Mouse (Mus musculus) CH12.LX (cell line): ENCODE measurements around the gene Atp6v1g2. TPM values are rescaled to one million over a fixed set of nuclear protein-coding genes. Genes with fewer than 3 reads are reported as not detected.
A peak's percentile ranks its signal among the peaks of the same experiment; 100 is the strongest.

Source experiments
- DNase-seq: peaks from one replicate; pipeline ENCODE4 v3.0.0-alpha.2; 2013; ENCODE audit errors: extremely low read depth
- H3K27ac ChIP-seq: 2 replicates; pipeline ENCODE4 v1.5.1; 2012; ENCODE audit warnings: low read depth, mild to moderate bottlenecking, control low read depth, moderate library complexity; ENCODE audit not compliant: insufficient read depth
- H3K27me3 ChIP-seq: replicated peaks from 2 replicates; pipeline ENCODE3; 2012; ENCODE audit warnings: inconsistent platforms
- H3K36me3 ChIP-seq, 2 experiments: replicated peaks in 1 of 2; 2 replicates each; pipeline versions ENCODE3 to v1.6.1; 2012; ENCODE audit warnings: inconsistent platforms in 1 of 2, low read length in 1 of 2, mild to moderate bottlenecking in 1 of 2, mixed read lengths in 1 of 2, moderate library complexity in 1 of 2; ENCODE audit not compliant: control insufficient read depth in 1 of 2, insufficient read depth in 1 of 2
- H3K4me1 ChIP-seq, 2 experiments: 2 replicates each; pipeline ENCODE4 v1.6.1; 2012; ENCODE audit warnings: inconsistent platforms in 1 of 2, moderate library complexity in 1 of 2; ENCODE audit not compliant: insufficient read depth in 2 of 2, control insufficient read depth in 1 of 2
- H3K4me2 ChIP-seq: 2 replicates; pipeline ENCODE4 v1.6.1; 2012; ENCODE audit warnings: low read depth, mild to moderate bottlenecking, control low read depth; ENCODE audit not compliant: poor library complexity, insufficient read depth, severe bottlenecking
- H3K4me3 ChIP-seq, 3 experiments: fragments of 150-350 bp in 1 of 3; sonication (generic) in 1 of 3; replicated peaks in 1 of 3; 2 replicates each; pipeline versions ENCODE3 to v1.5.1; 2011 to 2012; ENCODE audit warnings: low read depth in 2 of 3, low read length in 2 of 3, mild to moderate bottlenecking in 2 of 3, moderate library complexity in 2 of 3, control low read depth in 1 of 3, improper control_type of control experiment in 1 of 3, inconsistent platforms in 1 of 3, mixed read lengths in 1 of 3; ENCODE audit not compliant: poor library complexity in 1 of 3
- H3K79me2 ChIP-seq: replicated peaks from 2 replicates; pipeline ENCODE4 v1.6.1; 2012; ENCODE audit warnings: mild to moderate bottlenecking, moderate library complexity; ENCODE audit not compliant: control insufficient read depth, poor library complexity, insufficient read depth, severe bottlenecking; ENCODE audit errors: extremely low read depth
- H3K9ac ChIP-seq: 2 replicates; pipeline ENCODE4 v1.6.1; 2012; ENCODE audit warnings: low read depth, mild to moderate bottlenecking, control low read depth, moderate library complexity; ENCODE audit not compliant: insufficient read depth
- H3K9me3 ChIP-seq: replicated peaks from 2 replicates; pipeline ENCODE3; 2012; ENCODE audit warnings: low read length, inconsistent platforms, mixed read lengths
- BHLHE40 ChIP-seq: IDR thresholded peaks from 2 replicates; pipeline ENCODE4 v1.6.1; 2011; ENCODE audit warnings: mild to moderate bottlenecking, low read depth, low read length, improper control_type of control experiment
- CHD1 ChIP-seq: IDR thresholded peaks from 2 replicates; pipeline ENCODE4 v1.6.1; 2012; ENCODE audit warnings: low read depth, low read length, improper control_type of control experiment, inconsistent platforms
- CHD2 ChIP-seq: IDR thresholded peaks from 2 replicates; pipeline ENCODE4 v1.6.1; 2011; ENCODE audit warnings: low read length, improper control_type of control experiment
- CTCF ChIP-seq, 2 experiments: IDR thresholded peaks in 1 of 2; conservative IDR thresholded peaks in 1 of 2; 2 replicates each; pipeline ENCODE4 v1.5.1; 2011 to 2012; ENCODE audit warnings: low read depth in 2 of 2, low read length in 2 of 2, improper control_type of control experiment in 1 of 2, inconsistent platforms in 1 of 2, mild to moderate bottlenecking in 1 of 2, moderate library complexity in 1 of 2
- E2F4 ChIP-seq: IDR thresholded peaks from 2 replicates; pipeline ENCODE4 v1.6.1; 2011; ENCODE audit warnings: low read depth, low read length, improper control_type of control experiment; ENCODE audit not compliant: insufficient replicate concordance
- ELF1 ChIP-seq: IDR thresholded peaks from 2 replicates; pipeline ENCODE4 v1.6.1; 2014; ENCODE audit warnings: low read depth, mild to moderate bottlenecking, inconsistent platforms, low read length, improper control_type of control experiment
- EP300 ChIP-seq: IDR thresholded peaks from 2 replicates; pipeline ENCODE4 v1.6.1; 2011; ENCODE audit warnings: low read length, improper control_type of control experiment
- GABPA ChIP-seq: IDR thresholded peaks from 2 replicates; pipeline ENCODE4 v1.6.1; 2012; ENCODE audit warnings: low read depth, low read length, improper control_type of control experiment, inconsistent platforms; ENCODE audit not compliant: insufficient replicate concordance
- HCFC1 ChIP-seq: IDR thresholded peaks from 2 replicates; pipeline ENCODE4 v1.6.1; 2012; ENCODE audit warnings: low read depth, mild to moderate bottlenecking, inconsistent platforms, low read length, improper control_type of control experiment
- IRF4 ChIP-seq: IDR thresholded peaks from 2 replicates; pipeline ENCODE4 v1.6.1; 2014; ENCODE audit warnings: low read depth, mild to moderate bottlenecking, inconsistent platforms, low read length, improper control_type of control experiment
- JUN ChIP-seq: IDR thresholded peaks from 2 replicates; pipeline ENCODE4 v1.6.1; 2011; ENCODE audit warnings: low read depth, mild to moderate bottlenecking, low read length, improper control_type of control experiment, moderate library complexity; ENCODE audit not compliant: insufficient read depth
- JUND ChIP-seq: conservative IDR thresholded peaks from 2 replicates; pipeline ENCODE4 v1.6.1; 2011; ENCODE audit warnings: low read depth, low read length, improper control_type of control experiment
- KAT2A ChIP-seq: IDR thresholded peaks from 2 replicates; pipeline ENCODE4 v1.6.1; 2012; ENCODE audit warnings: low read length, improper control_type of control experiment, inconsistent platforms; ENCODE audit not compliant: insufficient replicate concordance
- MAFK ChIP-seq: IDR thresholded peaks from 2 replicates; pipeline ENCODE4 v1.6.1; 2011; ENCODE audit warnings: low read length, improper control_type of control experiment; ENCODE audit not compliant: insufficient replicate concordance
- MAX ChIP-seq: IDR thresholded peaks from 2 replicates; pipeline ENCODE4 v1.6.1; 2011; ENCODE audit warnings: low read length, improper control_type of control experiment
- MAZ ChIP-seq: IDR thresholded peaks from 2 replicates; pipeline ENCODE4 v1.6.1; 2012; ENCODE audit warnings: low read depth, mild to moderate bottlenecking, inconsistent platforms, low read length, improper control_type of control experiment, moderate library complexity
- MEF2A ChIP-seq: IDR thresholded peaks from 2 replicates; pipeline ENCODE4 v1.6.1; 2014; ENCODE audit warnings: low read depth, mild to moderate bottlenecking, inconsistent platforms, low read length, improper control_type of control experiment, borderline replicate concordance
- MXI1 ChIP-seq: IDR thresholded peaks from 2 replicates; pipeline ENCODE4 v1.6.1; 2011; ENCODE audit warnings: mild to moderate bottlenecking, low read depth, low read length, improper control_type of control experiment
- NELFE ChIP-seq: IDR thresholded peaks from 2 replicates; pipeline ENCODE4 v1.6.1; 2011; ENCODE audit warnings: low read depth, low read length, improper control_type of control experiment
- PAX5 ChIP-seq: IDR thresholded peaks from 2 replicates; pipeline ENCODE4 v1.6.1; 2012; ENCODE audit warnings: low read length, inconsistent platforms, mixed read lengths
- POLR2A ChIP-seq: IDR thresholded peaks from 2 replicates; pipeline ENCODE4 v1.6.1; 2011; ENCODE audit warnings: low read depth, mild to moderate bottlenecking, improper control_type of control experiment, low read length
- POLR2AphosphoS2 ChIP-seq: IDR thresholded peaks from 2 replicates; pipeline ENCODE4 v1.6.1; 2011; ENCODE audit warnings: low read depth, low read length, improper control_type of control experiment
- RCOR1 ChIP-seq: conservative IDR thresholded peaks from 2 replicates; pipeline ENCODE4 v1.6.1; 2012; ENCODE audit warnings: low read depth, mild to moderate bottlenecking, inconsistent platforms, low read length, improper control_type of control experiment
- SIN3A ChIP-seq: IDR thresholded peaks from 2 replicates; pipeline ENCODE4 v1.6.1; 2012; ENCODE audit warnings: low read length, improper control_type of control experiment, inconsistent platforms
- SMC3 ChIP-seq: IDR thresholded peaks from 2 replicates; pipeline ENCODE4 v1.6.1; 2011; ENCODE audit warnings: low read depth, low read length, improper control_type of control experiment
- TBP ChIP-seq: conservative IDR thresholded peaks from 2 replicates; pipeline ENCODE4 v1.6.1; 2011; ENCODE audit warnings: low read depth, low read length, improper control_type of control experiment
- TCF12 ChIP-seq: IDR thresholded peaks from 2 replicates; pipeline ENCODE4 v1.6.1; 2014; ENCODE audit warnings: low read depth, mild to moderate bottlenecking, inconsistent platforms, low read length, improper control_type of control experiment
- USF2 ChIP-seq: conservative IDR thresholded peaks from 2 replicates; pipeline ENCODE4 v1.6.1; 2011; ENCODE audit warnings: low read depth, low read length, improper control_type of control experiment
- ZKSCAN1 ChIP-seq: IDR thresholded peaks from 2 replicates; pipeline ENCODE4 v1.6.1; 2012; ENCODE audit warnings: low read depth, inconsistent platforms, low read length, improper control_type of control experiment, borderline replicate concordance
- ZMIZ1 ChIP-seq: IDR thresholded peaks from 2 replicates; pipeline ENCODE4 v1.6.1; 2012; ENCODE audit warnings: low read depth, mild to moderate bottlenecking, inconsistent platforms, low read length, improper control_type of control experiment
- ZNF384 ChIP-seq: IDR thresholded peaks from 2 replicates; pipeline ENCODE4 v1.6.1; 2012; ENCODE audit warnings: low read depth, low read length, improper control_type of control experiment, inconsistent platforms
- dilution Hi-C: fragments of 300-500 bp; cut with MboI; formaldehyde crosslinking; loops from 2 replicates; pipeline ENCODE4 v1.14.3; 2020; ENCODE audit warnings: low sequenced_read_pairs; ENCODE audit not compliant: extremely low pct_unique_long_range_greater_than_20kb, extremely low pct_ligation_motif_present
- in situ Hi-C: fragments of 300-500 bp; cut with MboI; formaldehyde crosslinking; loops from 3 replicates; pipeline ENCODE4 v1.14.3; 2019; ENCODE audit warnings: low sequenced_read_pairs, low pct_ligation_motif_present, low pct_unique_long_range_greater_than_20kb, mixed read lengths
- polyA plus RNA-seq: library from polyadenylated mRNA; unstranded; fragments of >175 nt; gene quantifications from 2 replicates; pipeline ENCODE4 v1.2.1, GENCODE M21; 2012; ENCODE audit warnings: low read depth; ENCODE audit not compliant: insufficient read length
- total RNA-seq, 2 experiments: library from RNA; depleted of rRNA; stranded (reverse); fragments of 300-350 nt in 1 of 2; fragments of >200 nt in 1 of 2; gene quantifications; 2 replicates each; pipeline ENCODE4 v1.2.3; 2012 to 2014

Atp6v1g2 gene
- total and polyA plus RNA-seq, 3 experiments, result 0.23 to 1.4 (median 0.76) TPM

- peak; percentile 63; the same call in 1 of the 2 replicates for TF ChIP-seq MAX
- TF ChIP-seq ZKSCAN1, result no peak
- no peak for TF ChIP-seq POLR2A
- TF ChIP-seq CHD1, result peak; percentile 84; the same call in 1 of the 2 replicates
- peak; percentile 87 for TF ChIP-seq MXI1
- peak; percentile 44; the same call in 1 of the 2 replicates for TF ChIP-seq IRF4
- no peak for TF ChIP-seq MAFK
Measured at GRCm38 (mm10) chr17:35195631-35196320, 37.7 kb upstream of the Atp6v1g2 start (continued).

- Histone ChIP-seq H3K36me3 (peaks cover 3 to 15% of the 10 kb centered on the region in 2 experiments), H3K79me2 (peaks cover 23% of the 10 kb centered on the region), H3K27me3 (no peaks in the 10 kb centered on the region), H3K4me2 (peak overlapping the region; percentile 92), H3K9me3 (no peaks in the 10 kb centered on the region), H3K9ac (peak overlapping the region; percentile 71), H3K4me3 (peak overlapping the region; percentile 60 to 80 (median 78)), H3K27ac (peak overlapping the region; percentile 96), H3K4me1 (peaks cover 21 to 43% of the 10 kb centered on the region in 2 experiments)
- no peak for DNase-seq
- TF ChIP-seq SIN3A (0 out of 2 replicates have a peak, but pooled peaks have one; percentile 26), ELF1 (0 out of 2 replicates have a peak, but pooled peaks have one; percentile 34), EP300 (no peak), SMC3 (no peak), ZMIZ1 (no peak), CTCF (conservative IDR thresholded peaks at IDR 0.05 in 1 of 2, IDR thresholded peaks at IDR 0.05 in 1 of 2; ENCODE audit: low read depth in 2 of 2, low read length in 2 of 2) (no peak), TBP (no peak), MAZ (no peak), GABPA (no peak), BHLHE40 (peak; percentile 85), MEF2A (no peak), ZNF384 (no peak), RCOR1 (no peak), NELFE (0 out of 2 replicates have a peak, but pooled peaks have one; percentile 2), CHD2 (no peak), TCF12 (0 out of 2 replicates have a peak, but pooled peaks have one; percentile 11), IRF4 (peak; percentile 43; the same call in 1 of the 2 replicates), E2F4 (no peak), KAT2A (no peak), PAX5 (no peak), HCFC1 (no peak), JUND (no peak), POLR2AphosphoS2 (no peak), USF2 (no peak), JUN (no peak)
- dilution Hi-C loops (no loop called here), in situ Hi-C loops (no loop called here)
Measured at GRCm38 (mm10) chr17:35196321-35196641, 37.2 kb upstream of the Atp6v1g2 start.
